Mouse (Mus musculus) gastrocnemius, adult 2 months (tissue): Measurements from ENCODE around the gene Txlnb. TPM values are rescaled to one million over a fixed set of nuclear protein-coding genes. Genes with fewer than 3 reads are reported as not detected.

Experiments used
- DNase-seq: peaks from one replicate; pipeline ENCODE4 v3.0.0; 2022
- H3K27ac ChIP-seq: fragments of 200-600 bp; 2 replicates; pipeline ENCODE4 v1.8.1; 2022; ENCODE audit warnings: mild to moderate bottlenecking
- H3K4me3 ChIP-seq: fragments of 200-600 bp; 2 replicates; pipeline ENCODE4 v1.8.1; 2022; ENCODE audit warnings: mild to moderate bottlenecking, moderate library complexity
- CTCF ChIP-seq: fragments of 200-600 bp; IDR thresholded peaks from 2 replicates; pipeline ENCODE4 v1.8.1; 2022; ENCODE audit warnings: antibody characterized with exemption, mild to moderate bottlenecking, moderate library complexity
- intact Hi-C: fragments of 180-260 bp; cut with DNase I; formaldehyde crosslinking; loops from one replicate; pipeline ENCODE4 v1.15.1; 2025
- total RNA-seq, 2 experiments: library from RNA; stranded (reverse); gene quantifications; 2 replicates each; pipeline ENCODE4 v1.2.3; 2021

Gene Txlnb
- total RNA-seq, 2 experiments from 2014 or later, result 399 to 405 TPM

- no peak for TF ChIP-seq CTCF
- peak overlapping the region; percentile 80 for H3K27ac ChIP-seq
- DNase-seq, result no peak
- peak overlapping the region; percentile 43 for H3K4me3 ChIP-seq
- intact Hi-C loops, result no loop called here
Observed at GRCm38 (mm10) chr10:17835031-17835430, 39.0 kb downstream of the Txlnb start.

GRCm38 (mm10) chr10:17836275-17836674, 40.2 kb downstream of the Txlnb start:
- H3K4me3 ChIP-seq, result no peak overlapping the region
- no peak for TF ChIP-seq CTCF
- H3K27ac ChIP-seq, result peak overlapping the region; percentile 80; the same call in 1 of the 2 replicates
- no peak for DNase-seq
- intact Hi-C loops, result no loop called here

- no peak overlapping the region for H3K4me3 ChIP-seq
- DNase-seq, result no peak
- intact Hi-C loops, result no loop called here
- TF ChIP-seq CTCF, result no peak
- no peak overlapping the region for H3K27ac ChIP-seq
Observed at GRCm38 (mm10) chr10:17842030-17842429, 46.0 kb downstream of the Txlnb start.

- no peak for TF ChIP-seq CTCF
- H3K27ac ChIP-seq, result no peak overlapping the region
Observed at GRCm38 (mm10) chr10:17844781-17845537, 48.9 kb downstream of the Txlnb start.

GRCm38 (mm10) chr10:17857647-17858261, 61.7 kb downstream of the Txlnb start:
- no peak for TF ChIP-seq CTCF
- no peak overlapping the region for H3K27ac ChIP-seq
- intact Hi-C loops, result no loop called here
- DNase-seq, result no peak
- H3K4me3 ChIP-seq, result no peak overlapping the region

More at GRCm38 (mm10) chr10:17844781-17845537, 48.9 kb downstream of the Txlnb start:
- intact Hi-C loops, result no loop called here
- H3K4me3 ChIP-seq, result no peak overlapping the region
- no peak for DNase-seq

- intact Hi-C loops, result no loop called here
- no peak overlapping the region for H3K27ac ChIP-seq
- H3K4me3 ChIP-seq, result no peak overlapping the region
- no peak for DNase-seq
- no peak for TF ChIP-seq CTCF
Observed at GRCm38 (mm10) chr10:17860701-17861480, 64.9 kb downstream of the Txlnb start.

- peak; percentile 92 for TF ChIP-seq CTCF
- Histone ChIP-seq H3K27ac (no peak overlapping the region), H3K4me3 (no peak overlapping the region)
- intact Hi-C loops, result loop anchor here (1.0 kb wide), 1 partner anchor 137 kb away; no protein-coding TSS in a partner anchor
- DNase-seq, result peak; percentile 66
Observed at GRCm38 (mm10) chr10:17869822-17870662, 74.0 kb downstream of the Txlnb start.

- no peak for TF ChIP-seq CTCF
- H3K4me3 ChIP-seq, result no peak overlapping the region
- intact Hi-C loops, result no loop called here
- DNase-seq, result no peak
- no peak overlapping the region for H3K27ac ChIP-seq
Observed at GRCm38 (mm10) chr10:17878002-17878919, 82.2 kb downstream of the Txlnb start.

GRCm38 (mm10) chr10:17880038-17880437, 84.0 kb downstream of the Txlnb start:
- no peak for TF ChIP-seq CTCF
- no peak overlapping the region for H3K27ac ChIP-seq
- no peak for DNase-seq
- intact Hi-C loops, result no loop called here
- H3K4me3 ChIP-seq, result no peak overlapping the region

- no peak for TF ChIP-seq CTCF
- H3K4me3 ChIP-seq, result no peak overlapping the region
- intact Hi-C loops, result no loop called here
- H3K27ac ChIP-seq, result no peak overlapping the region
- no peak for DNase-seq
Observed at GRCm38 (mm10) chr10:17880724-17881123, 84.7 kb downstream of the Txlnb start.

Other genes with a start within 250 kb of the Txlnb start
- gene Cited2, start 73.0 kb upstream of the Txlnb start, total RNA-seq, result 100 to 1,000 TPM in 1 of 2 experiments, 10 to 100 TPM in 1; 28.6 to 114 TPM
- gene Heca, start 151.8 kb downstream of the Txlnb start, total RNA-seq, result 10 to 100 TPM; 17.1 to 18.6 TPM
- gene Abracl, start 227.1 kb downstream of the Txlnb start, total RNA-seq, result 1 to 10 TPM; 2.1 to 3.2 TPM